Mouse (Mus musculus) gastrocnemius, postnatal 25 days (tissue): ENCODE measurements around the gene Xpr1. TPM values are rescaled to one million over a fixed set of nuclear protein-coding genes. Genes with fewer than 3 reads are reported as not detected.
"Not testable (repeated sequence)": the region's sequence is repeated elsewhere in the genome, so short reads cannot be mapped to it uniquely, and the experiment has no call there.

Experiments
- DNase-seq: peaks from one replicate; pipeline ENCODE4 v3.0.0; 2022
- total RNA-seq, 2 experiments: library from RNA; stranded (reverse); gene quantifications; 1 replicate in 1 of 2; 2 replicates in 1 of 2; pipeline ENCODE4 v1.2.3; 2021

The Xpr1 gene
- total RNA-seq, 2 experiments from 2014 or later, result 38.3 to 48.3 TPM

GRCm38 (mm10) chr1:155335963-155336362, 81.3 kb downstream of the Xpr1 start:
- no peak for DNase-seq

- no peak for DNase-seq
These were observed 95.0 kb downstream of the Xpr1 start for GRCm38 (mm10) chr1:155322183-155322582.

- no peak for DNase-seq
These were observed 97.0 kb downstream of the Xpr1 start for GRCm38 (mm10) chr1:155320091-155320833.

GRCm38 (mm10) chr1:155319513-155319912, 97.7 kb downstream of the Xpr1 start:
- no peak for DNase-seq

- no peak for DNase-seq
These were observed 105.5 kb downstream of the Xpr1 start for GRCm38 (mm10) chr1:155311672-155312071.

GRCm38 (mm10) chr1:155306879-155307278, 110.3 kb downstream of the Xpr1 start:
- no peak for DNase-seq

GRCm38 (mm10) chr1:155303402-155303801, 113.8 kb downstream of the Xpr1 start:
- no peak for DNase-seq

- DNase-seq, result no peak
These were observed 119.6 kb downstream of the Xpr1 start for GRCm38 (mm10) chr1:155297615-155298014.

GRCm38 (mm10) chr1:155297203-155297602, 120.0 kb downstream of the Xpr1 start:
- no peak for DNase-seq

- DNase-seq, result no peak
These were observed 123.8 kb downstream of the Xpr1 start for GRCm38 (mm10) chr1:155293446-155293845.

GRCm38 (mm10) chr1:155289411-155289810, 127.8 kb downstream of the Xpr1 start:
- no peak for DNase-seq

- no peak for DNase-seq
These were observed 129.2 kb downstream of the Xpr1 start for GRCm38 (mm10) chr1:155288033-155288432.

GRCm38 (mm10) chr1:155283808-155284207, 133.4 kb downstream of the Xpr1 start:
- DNase-seq, result no peak

GRCm38 (mm10) chr1:155281003-155281793, 136.0 kb downstream of the Xpr1 start:
- DNase-seq, result peak; percentile 53

GRCm38 (mm10) chr1:155280306-155280705, 136.9 kb downstream of the Xpr1 start:
- no peak for DNase-seq

GRCm38 (mm10) chr1:155276381-155277033, 140.7 kb downstream of the Xpr1 start:
- DNase-seq, result no peak

- no peak for DNase-seq
These were observed 141.4 kb downstream of the Xpr1 start for GRCm38 (mm10) chr1:155275793-155276192.

- peak; percentile 28 for DNase-seq
These were observed 142.2 kb downstream of the Xpr1 start for GRCm38 (mm10) chr1:155274976-155275375.

GRCm38 (mm10) chr1:155272953-155273352, 144.3 kb downstream of the Xpr1 start:
- DNase-seq, result no peak

- not testable (repeated sequence) for DNase-seq
These were observed 154.7 kb downstream of the Xpr1 start for GRCm38 (mm10) chr1:155262496-155262895.

- no peak for DNase-seq
These were observed 162.9 kb downstream of the Xpr1 start for GRCm38 (mm10) chr1:155254309-155254708.

GRCm38 (mm10) chr1:155253126-155253525, 164.1 kb downstream of the Xpr1 start:
- no peak for DNase-seq

- no peak for DNase-seq
These were observed 164.5 kb downstream of the Xpr1 start for GRCm38 (mm10) chr1:155252631-155253121.
